Mouse (Mus musculus): Measurements from ENCODE around the gene Hist1h2bm. TPM values are rescaled to one million over a fixed set of nuclear protein-coding genes. Genes with fewer than 3 reads are reported as not detected.
A peak's percentile ranks its signal among the peaks of the same experiment; 100 is the strongest.
"Not testable (repeated sequence)": the region's sequence is repeated elsewhere in the genome, so short reads cannot be mapped to it uniquely, and the experiment has no call there.

Gene Hist1h2bm
- polyA plus RNA-seq, 1 experiment from 2014 or later = 6.4 TPM

GRCm38 (mm10) chr13:21716540-21717391 lies 5.1 kb upstream of the Hist1h2bm start:
- H3K9me3 ChIP-seq (replicated peaks); H3K36me3 ChIP-seq; H3K27me3 ChIP-seq (replicated peaks): not testable (repeated sequence)
- Histone ChIP-seq H3K27ac (peak overlapping the region; percentile 99), H3K4me1 (peaks cover 53% of the 10 kb centered on the region), H3K9ac (peak overlapping the region; percentile 85), H3K4me2 (peak overlapping the region; percentile 91), H3K4me3 (peak overlapping the region; percentile 59)
- ATAC-seq = peak; percentile 2
- under 1% methylated on average over 15 of the region's 38 CpGs for WGBS (ENCODE audit: insufficient replicate concordance)

- ATAC-seq = peak; percentile 25
- peak within 1 kb of the TSS; percentile 61 for H3K4me3 ChIP-seq
- H3K27me3 ChIP-seq (replicated peaks); H3K9me3 ChIP-seq (replicated peaks); H3K36me3 ChIP-seq: not testable (repeated sequence)
- peak within 1 kb of the TSS; percentile 99 for H3K27ac ChIP-seq
- peaks cover 52% of the 10 kb centered on the region for H3K4me1 ChIP-seq
- H3K9ac ChIP-seq = peak within 1 kb of the TSS; percentile 90
- under 1% methylated on average over 27 of the region's 56 CpGs for WGBS (ENCODE audit: insufficient replicate concordance)
- peak within 1 kb of the TSS; percentile 91 for H3K4me2 ChIP-seq
Observed at GRCm38 (mm10) chr13:21717397-21718357, 4.2 kb upstream of the Hist1h2bm start, which contains the start of gene Hist1h3h. Hist1h3h (plus strand) TSS chr13:21717659.

GRCm38 (mm10) chr13:21718381-21719080 lies 3.3 kb upstream of the Hist1h2bm start:
- ATAC-seq = no peak
- no peaks in the 10 kb centered on the region for H3K27me3 ChIP-seq (replicated peaks)
- no peaks in the 10 kb centered on the region for H3K9me3 ChIP-seq (replicated peaks)
- 48% methylated on average over 4 of the region's 4 CpGs for WGBS (ENCODE audit: insufficient replicate concordance)
- peak overlapping the region; percentile 77 for H3K4me2 ChIP-seq
- H3K4me1 ChIP-seq = peaks cover 57% of the 10 kb centered on the region
- peak overlapping the region; percentile 98 for H3K27ac ChIP-seq
- peak overlapping the region; percentile 90 for H3K9ac ChIP-seq
- H3K36me3 ChIP-seq = no peaks in the 10 kb centered on the region
- H3K4me3 ChIP-seq = peak overlapping the region; percentile 61

- Histone ChIP-seq H3K4me3 (peak overlapping the region; percentile 58), H3K4me1 (peaks cover 46% of the 10 kb centered on the region), H3K9ac (peak overlapping the region; percentile 90), H3K4me2 (peak overlapping the region; percentile 83), H3K27ac (peak overlapping the region; percentile 97)
- 3% methylated on average over 18 of the region's 44 CpGs for WGBS (ENCODE audit: insufficient replicate concordance)
- not testable (repeated sequence) for H3K9me3 ChIP-seq (replicated peaks); H3K36me3 ChIP-seq; H3K27me3 ChIP-seq (replicated peaks)
- ATAC-seq = peak; percentile 9
Observed at GRCm38 (mm10) chr13:21721107-21721756, 612 bp upstream of the Hist1h2bm start.

- 3% methylated on average over 11 of the region's 11 CpGs for WGBS (ENCODE audit: insufficient replicate concordance)
- Histone ChIP-seq H3K27ac (peak overlapping the region; percentile 97), H3K4me2 (peak overlapping the region; percentile 83), H3K9me3 (replicated peaks) (no peaks in the 10 kb centered on the region), H3K36me3 (no peaks in the 10 kb centered on the region), H3K4me1 (peaks cover 40% of the 10 kb centered on the region), H3K4me3 (peak overlapping the region; percentile 44), H3K27me3 (replicated peaks) (no peaks in the 10 kb centered on the region), H3K9ac (peak overlapping the region; percentile 62)
- peak; percentile 36 for ATAC-seq
Observed at GRCm38 (mm10) chr13:21722373-21722925, 605 bp downstream of the Hist1h2bm start.

- no peaks in the 10 kb centered on the region for H3K27me3 ChIP-seq (replicated peaks)
- H3K27ac ChIP-seq = peak overlapping the region; percentile 97
- WGBS (ENCODE audit: insufficient replicate concordance) = 39% methylated on average over 5 of the region's 5 CpGs
- no peaks in the 10 kb centered on the region for H3K36me3 ChIP-seq
- peak overlapping the region; percentile 44 for H3K4me3 ChIP-seq
- peaks cover 42% of the 10 kb centered on the region for H3K4me1 ChIP-seq
- H3K9me3 ChIP-seq (replicated peaks) = no peaks in the 10 kb centered on the region
- peak overlapping the region; percentile 83 for H3K4me2 ChIP-seq
- H3K9ac ChIP-seq = peak overlapping the region; percentile 62
- ATAC-seq = no peak
Observed at GRCm38 (mm10) chr13:21722993-21723836, 1.4 kb downstream of the Hist1h2bm start.

GRCm38 (mm10) chr13:21727948-21728572 lies 6.2 kb downstream of the Hist1h2bm start:
- Histone ChIP-seq H3K27me3 (replicated peaks) (no peaks in the 10 kb centered on the region), H3K27ac (no peak overlapping the region), H3K4me2 (no peak overlapping the region), H3K4me3 (no peak overlapping the region), H3K36me3 (no peaks in the 10 kb centered on the region), H3K9ac (no peak overlapping the region), H3K4me1 (peaks cover 13% of the 10 kb centered on the region), H3K9me3 (replicated peaks) (no peaks in the 10 kb centered on the region)
- ATAC-seq = no peak
- 41% methylated on average over 11 of the region's 11 CpGs for WGBS (ENCODE audit: insufficient replicate concordance)

- no peak overlapping the region for H3K4me2 ChIP-seq
- no peaks in the 10 kb centered on the region for H3K9me3 ChIP-seq (replicated peaks)
- H3K9ac ChIP-seq = no peak overlapping the region
- H3K36me3 ChIP-seq = no peaks in the 10 kb centered on the region
- WGBS (ENCODE audit: insufficient replicate concordance) = 76% methylated on average over 1 of the region's 1 CpGs
- H3K4me3 ChIP-seq = no peak overlapping the region
- peaks cover 26% of the 10 kb centered on the region for H3K4me1 ChIP-seq
- ATAC-seq = no peak
- no peaks in the 10 kb centered on the region for H3K27me3 ChIP-seq (replicated peaks)
- H3K27ac ChIP-seq = no peak overlapping the region
Observed at GRCm38 (mm10) chr13:21729544-21729943, 7.7 kb downstream of the Hist1h2bm start.

GRCm38 (mm10) chr13:21733466-21733865 lies 11.6 kb downstream of the Hist1h2bm start:
- H3K36me3 ChIP-seq = no peaks in the 10 kb centered on the region
- WGBS (ENCODE audit: insufficient replicate concordance) = 76% methylated on average over 5 of the region's 5 CpGs
- no peak overlapping the region for H3K4me3 ChIP-seq
- peak overlapping the region; percentile 77 for H3K9ac ChIP-seq
- no peaks in the 10 kb centered on the region for H3K27me3 ChIP-seq (replicated peaks)
- no peaks in the 10 kb centered on the region for H3K9me3 ChIP-seq (replicated peaks)
- peak overlapping the region; percentile 77 for H3K4me2 ChIP-seq
- peaks cover 33% of the 10 kb centered on the region for H3K4me1 ChIP-seq
- peak overlapping the region; percentile 95 for H3K27ac ChIP-seq
- no peak for ATAC-seq
